Mouse (Mus musculus): ENCODE results near the gene Nucks1.

GRCm38 (mm10) chr1:131970322-131970660 is 60.0 kb downstream of the Nucks1 start:
- no peak for TF ChIP-seq CTCF (IDR thresholded peaks at IDR 0.05; ENCODE audit: control insufficient read depth, insufficient read depth, insufficient replicate concordance, low read depth, low read length)
- no peak for TF ChIP-seq POLR2A (IDR thresholded peaks at IDR 0.05; ENCODE audit: control insufficient read depth, low read depth, low read length)

All from testis, adult 2 months (tissue).